Mouse (Mus musculus) cerebellum, adult 2 months (tissue): ENCODE data around the gene Ube2j2.

Experiments
- CTCF ChIP-seq: fragments of 200-500 bp; IDR thresholded peaks from 2 replicates; pipeline ENCODE4 v1.5.1; 2011; ENCODE audit warnings: low read depth, mild to moderate bottlenecking, control low read depth, low read length, moderate library complexity, borderline replicate concordance; ENCODE audit not compliant: insufficient read depth
- POLR2A ChIP-seq: fragments of 200-500 bp; IDR thresholded peaks from 2 replicates; pipeline ENCODE4 v1.6.1; 2011; ENCODE audit warnings: low read length, control low read depth, borderline replicate concordance; ENCODE audit not compliant: insufficient read depth

GRCm38 (mm10) chr4:156008369-156008768 is 64.7 kb downstream of the Ube2j2 start:
- no peak for TF ChIP-seq CTCF
- TF ChIP-seq POLR2A: no peak
